Mouse (Mus musculus) forebrain, embryonic 12.5 days (tissue): ENCODE results near the gene Akip1. TPM values are rescaled to one million over a fixed set of nuclear protein-coding genes. Genes with fewer than 3 reads are reported as not detected.

Experiments used
- ATAC-seq: fragments of 200-750 bp; cut with Nextera tagmentation; 2 replicates; pipeline ENCODE4 v1.8.0; 2017; ENCODE audit warnings: moderate TSS enrichment; ENCODE audit not compliant: low FRiP score
- H3K27ac ChIP-seq: fragments of 300-500 bp; sonication (generic); 2 replicates; pipeline ENCODE4 v1.5.1; 2016; ENCODE audit warnings: mild to moderate bottlenecking
- H3K27me3 ChIP-seq: fragments of 300-500 bp; sonication (generic); 2 replicates; pipeline ENCODE4 v1.6.1; 2016; ENCODE audit warnings: mild to moderate bottlenecking
- H3K36me3 ChIP-seq: fragments of 300-500 bp; sonication (generic); replicated peaks from 2 replicates; pipeline ENCODE4 v1.6.1; 2016; ENCODE audit warnings: mild to moderate bottlenecking
- H3K4me1 ChIP-seq: fragments of 300-500 bp; sonication (generic); 2 replicates; pipeline ENCODE4 v1.6.1; 2016
- H3K4me2 ChIP-seq: fragments of 300-500 bp; sonication (generic); 2 replicates; pipeline ENCODE4 v1.6.1; 2016; ENCODE audit warnings: mild to moderate bottlenecking, moderate library complexity
- H3K4me3 ChIP-seq: fragments of 300-500 bp; sonication (generic); replicated peaks from 2 replicates; pipeline ENCODE4 v1.5.1; 2016; ENCODE audit warnings: mild to moderate bottlenecking
- H3K9ac ChIP-seq: fragments of 300-500 bp; sonication (generic); 2 replicates; pipeline ENCODE4 v1.6.1; 2016; ENCODE audit warnings: mild to moderate bottlenecking
- H3K9me3 ChIP-seq: fragments of 300-500 bp; sonication (generic); 2 replicates; pipeline ENCODE4 v1.6.1; 2016
- WGBS: fragments of 180-500 bp; shearing (Covaris S2); methylation state at CpG from one replicate; pipeline ENCODE4 v1.1.7; 2016; 5-methylcytosine and 5-hydroxymethylcytosine counted together
- polyA plus RNA-seq: library from polyadenylated mRNA; unstranded; fragments of >200 nt; fragmentation: Nextera tagmentation; extraction: Ambion mirVana; gene quantifications from 2 replicates; pipeline ENCODE4 v1.2.1, GENCODE M21; 2016

The Akip1 gene
- 15.6 and 17.4 TPM in 2 replicates for polyA plus RNA-seq

DNA sequence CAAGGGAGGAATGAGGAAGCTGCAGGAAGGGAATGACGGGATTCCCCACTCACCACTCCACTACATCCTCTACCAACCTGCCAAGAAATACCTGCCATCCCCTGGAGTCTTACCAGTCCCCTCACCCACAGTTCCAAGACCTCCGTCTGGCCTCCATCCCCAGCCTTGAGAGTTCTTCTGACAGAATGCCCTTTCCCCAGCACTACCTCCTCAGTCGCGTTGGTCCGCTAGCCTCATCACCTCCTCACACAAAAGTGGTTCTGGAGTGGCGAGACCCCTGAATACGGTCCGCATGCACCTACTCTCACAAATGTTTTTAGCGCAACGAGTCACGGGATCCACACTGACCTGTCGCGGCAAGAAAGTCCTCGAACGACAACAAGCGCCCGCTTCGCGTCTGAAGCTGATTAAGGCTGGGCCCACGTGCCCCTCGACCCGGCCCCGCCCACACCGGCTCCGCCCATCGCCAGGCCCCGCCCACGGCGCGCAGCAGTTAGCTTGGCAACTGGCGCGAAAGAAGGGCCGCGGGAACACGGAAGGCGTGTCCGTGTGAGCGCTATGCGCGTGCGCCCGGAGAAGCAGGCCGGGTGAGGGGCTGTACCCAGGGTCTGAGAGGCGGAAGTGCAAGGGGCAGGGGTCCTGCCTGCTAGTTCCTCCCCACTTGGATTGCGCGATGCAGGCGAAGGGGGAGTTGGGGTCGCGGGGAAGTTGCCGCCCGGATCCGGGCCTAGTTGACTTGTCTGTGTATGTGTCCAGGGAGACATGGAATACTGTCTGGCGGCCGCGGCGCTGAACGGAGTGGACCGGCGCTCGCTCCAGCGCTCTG is at the start of gene Akip1, which contains the start of gene St5:
Gene Akip1, plus strand, starts transcription at position 501 of the 826 bp plus-strand sequence.
Gene St5, minus strand, starts transcription at position 416 of the 826 bp plus-strand sequence.
- H3K9me3 ChIP-seq, result no peaks in the 10 kb centered on the region
- no peaks in the 10 kb centered on the region; the same call in 1 of the 2 replicates for H3K36me3 ChIP-seq
- H3K9ac ChIP-seq, result peak within 1 kb of the TSS; percentile 62
- peaks cover 9% of the 10 kb centered on the region for H3K27me3 ChIP-seq
- peak; percentile 97 for ATAC-seq
- peaks cover 9% of the 10 kb centered on the region; the same call in 1 of the 2 replicates for H3K4me1 ChIP-seq
- H3K4me2 ChIP-seq, result peak within 1 kb of the TSS; percentile 68
- H3K27ac ChIP-seq, result peak within 1 kb of the TSS; percentile 71
- WGBS, result under 1% methylated on average over 61 of the region's 61 CpGs
- H3K4me3 ChIP-seq, result peak within 1 kb of the TSS; percentile 70

DNA sequence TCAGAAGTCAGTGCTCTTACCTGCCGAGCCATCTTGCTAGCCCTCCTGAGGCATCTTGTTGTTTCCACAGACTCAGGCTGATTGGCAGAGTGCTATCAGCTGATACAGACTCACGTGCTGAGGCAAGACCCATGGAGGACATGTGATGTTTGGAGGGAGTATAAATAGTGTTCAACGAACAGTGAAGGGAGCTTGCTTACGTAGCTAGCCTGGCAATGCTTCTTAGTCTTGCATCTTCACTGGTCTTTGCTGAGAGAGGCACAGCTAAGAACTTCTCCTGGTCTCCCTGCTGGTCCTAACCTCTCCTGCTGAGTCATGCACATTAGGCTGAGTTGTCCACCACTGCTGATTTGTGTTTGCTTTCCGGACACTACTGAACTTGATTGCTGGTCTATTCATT is 48.6 kb upstream of the Akip1 start:
- Histone ChIP-seq H3K9ac (no peak overlapping the region), H3K27me3 (no peaks in the 10 kb centered on the region), H3K9me3 (no peaks in the 10 kb centered on the region), H3K27ac (no peak overlapping the region), H3K4me2 (no peak overlapping the region), H3K4me3 (no peak overlapping the region), H3K4me1 (no peaks in the 10 kb centered on the region), H3K36me3 (no peaks in the 10 kb centered on the region)
- ATAC-seq, result no peak
- 80% methylated on average over 5 of the region's 5 CpGs for WGBS

DNA sequence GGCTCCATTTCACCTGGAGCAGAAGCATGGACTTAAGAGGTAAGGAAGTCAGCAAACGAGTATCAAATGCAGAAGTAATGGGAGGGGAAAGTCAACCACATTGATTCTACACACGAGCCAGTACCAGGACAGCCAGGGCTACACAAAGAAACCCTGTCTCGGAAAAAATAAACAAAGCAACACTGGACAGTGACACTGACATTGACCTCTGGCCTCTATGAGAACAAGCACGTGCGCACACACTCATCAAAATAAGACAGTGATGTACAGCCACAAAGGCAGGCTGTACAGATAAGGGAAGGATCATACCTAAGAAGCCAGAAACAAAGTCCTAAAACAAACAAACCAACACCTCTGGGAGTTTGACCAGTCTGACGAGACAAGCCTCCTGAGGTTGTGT is 45.6 kb upstream of the Akip1 start:
- ATAC-seq, result no peak
- Histone ChIP-seq H3K27me3 (no peaks in the 10 kb centered on the region), H3K27ac (no peak overlapping the region), H3K4me3 (no peak overlapping the region), H3K4me2 (no peak overlapping the region), H3K36me3 (no peaks in the 10 kb centered on the region), H3K4me1 (no peaks in the 10 kb centered on the region; the same call in 1 of the 2 replicates), H3K9ac (no peak overlapping the region), H3K9me3 (no peaks in the 10 kb centered on the region)
- 79% methylated on average over 6 of the region's 6 CpGs for WGBS

DNA sequence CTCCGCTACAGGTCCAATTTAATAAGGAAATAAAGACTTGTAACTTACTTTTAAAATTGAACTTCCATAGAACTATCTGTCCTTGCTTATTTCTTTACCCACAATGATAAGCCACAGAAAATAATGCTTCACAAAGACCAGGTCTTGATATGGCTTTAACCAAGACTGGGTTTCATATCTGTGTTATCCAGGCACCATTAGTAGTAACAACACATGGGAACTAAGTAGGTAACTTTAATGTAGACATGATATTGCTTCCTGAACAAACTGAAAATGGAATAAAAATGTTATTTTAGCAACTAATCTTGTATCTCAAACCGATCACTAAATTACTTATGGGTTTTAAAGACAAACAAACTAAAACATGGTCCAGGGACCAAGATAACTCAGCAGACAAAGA is 44.2 kb upstream of the Akip1 start:
- Histone ChIP-seq H3K4me2 (no peak overlapping the region), H3K27ac (no peak overlapping the region), H3K4me1 (no peaks in the 10 kb centered on the region; the same call in 1 of the 2 replicates), H3K9ac (no peak overlapping the region), H3K36me3 (no peaks in the 10 kb centered on the region), H3K9me3 (no peaks in the 10 kb centered on the region), H3K4me3 (no peak overlapping the region), H3K27me3 (no peaks in the 10 kb centered on the region)
- ATAC-seq, result no peak
- 91% methylated on average over 2 of the region's 2 CpGs for WGBS

DNA sequence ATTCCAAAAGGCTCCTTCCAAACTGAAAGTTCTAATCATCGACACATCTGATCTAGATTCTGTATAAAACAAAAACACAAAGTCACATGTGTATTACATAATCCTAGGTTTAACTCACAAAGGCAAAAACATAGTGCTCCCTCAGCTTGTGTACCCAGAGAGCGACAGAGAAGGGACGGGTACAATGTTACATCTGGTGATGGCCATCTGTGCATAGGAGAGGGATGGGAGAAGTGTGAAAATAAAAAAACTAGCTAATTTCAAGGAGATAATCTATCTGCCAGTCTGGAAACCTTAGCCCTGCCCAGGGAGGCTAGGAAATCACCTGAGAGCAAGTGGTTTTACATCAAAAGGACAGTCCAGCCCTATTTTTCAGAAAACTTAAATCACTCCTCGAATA is 40.9 kb upstream of the Akip1 start:
- H3K9ac ChIP-seq, result no peak overlapping the region
- no peak overlapping the region for H3K4me3 ChIP-seq
- ATAC-seq, result no peak
- no peaks in the 10 kb centered on the region for H3K9me3 ChIP-seq
- no peaks in the 10 kb centered on the region for H3K36me3 ChIP-seq
- H3K4me1 ChIP-seq, result no peaks in the 10 kb centered on the region; the same call in 1 of the 2 replicates
- 62% methylated on average over 4 of the region's 4 CpGs for WGBS
- H3K4me2 ChIP-seq, result no peak overlapping the region
- no peak overlapping the region for H3K27ac ChIP-seq
- H3K27me3 ChIP-seq, result no peaks in the 10 kb centered on the region

DNA sequence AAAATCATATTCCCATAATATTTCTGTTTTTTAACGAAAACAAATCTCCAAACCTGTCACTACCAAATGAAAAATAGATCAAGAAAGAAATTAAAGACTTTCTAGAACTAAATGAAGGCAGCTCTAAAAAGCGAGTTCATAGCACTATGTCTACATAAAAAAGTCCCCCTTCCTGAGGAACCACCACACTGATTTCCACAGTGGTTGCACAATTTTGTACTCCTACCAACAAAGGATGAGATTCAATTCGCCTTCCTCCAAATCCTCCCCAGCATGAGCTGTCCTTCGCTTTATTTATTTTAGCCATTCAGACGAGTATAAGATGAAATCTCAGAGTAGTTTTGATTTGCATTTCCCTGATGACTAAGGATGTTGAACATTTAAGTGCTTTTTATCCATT is 36.8 kb upstream of the Akip1 start:
- H3K4me3 ChIP-seq, result no peak overlapping the region
- no peak overlapping the region for H3K9ac ChIP-seq
- no peaks in the 10 kb centered on the region for H3K9me3 ChIP-seq
- no peak for ATAC-seq
- no peak overlapping the region for H3K27ac ChIP-seq
- no peak overlapping the region for H3K4me2 ChIP-seq
- WGBS, result 83% methylated on average over 5 of the region's 5 CpGs
- H3K36me3 ChIP-seq, result no peaks in the 10 kb centered on the region
- H3K4me1 ChIP-seq, result peaks cover 8% of the 10 kb centered on the region
- no peaks in the 10 kb centered on the region; the same call in 1 of the 2 replicates for H3K27me3 ChIP-seq

DNA sequence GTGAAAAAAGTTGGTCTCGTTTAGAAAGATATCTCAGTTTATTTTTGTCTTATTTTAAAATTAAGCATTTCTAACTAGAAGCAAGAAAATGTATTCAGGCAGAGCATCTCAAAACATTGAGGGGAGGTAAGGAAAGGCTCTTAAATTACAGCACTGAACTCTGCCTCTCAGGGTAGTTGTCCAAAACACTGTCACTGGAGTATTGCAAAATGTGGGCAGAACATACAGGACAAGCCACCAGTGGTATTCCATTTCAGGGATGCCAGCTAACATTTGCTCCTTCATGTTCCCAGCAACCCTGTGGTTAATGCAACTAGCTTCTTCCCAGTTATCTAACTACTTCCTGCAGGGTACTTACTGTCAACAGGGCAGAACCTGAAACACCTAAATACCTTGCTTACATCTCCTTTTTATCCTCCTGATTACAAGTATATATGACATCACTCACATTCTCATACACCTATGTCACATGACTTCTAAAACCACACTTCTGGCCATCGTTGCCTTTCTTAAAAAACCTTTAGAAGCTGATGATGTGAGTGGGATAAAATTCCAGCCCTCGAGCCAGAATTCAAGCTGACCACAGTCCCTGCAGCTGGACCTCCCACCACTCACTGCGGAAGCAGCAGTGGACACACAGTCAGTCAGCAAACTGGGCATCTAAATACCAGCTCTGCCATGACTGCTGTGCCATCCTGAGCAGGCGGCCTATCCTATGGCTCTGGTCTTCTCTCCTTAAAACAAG is 33.9 kb upstream of the Akip1 start:
- ATAC-seq, result no peak
- Histone ChIP-seq H3K9ac (no peak overlapping the region), H3K9me3 (no peaks in the 10 kb centered on the region), H3K4me3 (no peak overlapping the region), H3K36me3 (no peaks in the 10 kb centered on the region), H3K4me1 (peaks cover 14% of the 10 kb centered on the region), H3K27me3 (no peaks in the 10 kb centered on the region; the same call in 1 of the 2 replicates), H3K27ac (no peak overlapping the region), H3K4me2 (no peak overlapping the region)
- 87% methylated on average over 5 of the region's 5 CpGs for WGBS

DNA sequence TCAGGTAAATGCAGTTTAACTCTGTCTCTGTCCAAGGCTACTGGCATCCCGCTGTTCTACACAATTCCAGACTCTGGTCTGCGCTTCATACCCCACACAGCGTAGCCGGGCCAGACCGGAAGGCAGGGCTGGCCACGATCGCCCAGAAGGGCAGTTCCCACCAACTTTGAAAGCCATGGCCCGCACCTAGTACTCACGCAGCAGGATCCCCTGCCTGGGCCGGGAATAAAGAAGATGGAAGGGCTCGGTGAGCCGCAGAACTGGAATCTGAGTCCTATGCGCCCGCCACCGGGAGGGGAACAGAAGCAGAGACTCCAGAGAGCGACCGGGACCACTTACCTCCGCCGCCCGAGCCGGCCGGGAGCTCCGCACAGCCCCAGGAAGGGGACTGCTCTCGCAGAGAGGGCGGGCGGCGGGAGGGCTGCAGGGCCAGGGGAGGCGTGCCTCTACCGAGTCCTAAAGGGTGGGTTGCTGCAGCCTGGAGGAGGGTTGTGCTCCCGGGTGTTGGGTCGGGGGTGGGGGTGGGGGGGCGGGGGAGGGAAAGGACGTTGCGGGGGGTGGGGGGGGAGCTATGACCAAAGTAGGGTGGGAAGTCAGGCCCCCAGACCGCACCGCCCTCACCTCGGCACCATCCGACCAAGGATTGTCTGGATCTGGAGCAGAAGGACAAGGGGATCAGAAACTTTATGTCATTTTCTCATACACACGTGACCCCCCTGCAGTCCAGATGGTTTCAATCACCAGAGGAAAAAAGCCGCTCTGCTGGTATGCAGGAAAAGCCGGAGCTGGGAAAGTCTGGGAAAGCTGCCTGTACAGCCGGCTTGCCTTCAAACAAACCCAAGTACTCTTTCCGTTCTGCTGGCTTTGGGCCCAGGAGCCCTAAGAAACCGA is 31.7 kb upstream of the Akip1 start:
- H3K27ac ChIP-seq, result peak overlapping the region; percentile 79
- H3K36me3 ChIP-seq, result no peaks in the 10 kb centered on the region
- peaks cover 14% of the 10 kb centered on the region for H3K4me1 ChIP-seq
- peak overlapping the region; percentile 70 for H3K9ac ChIP-seq
- H3K9me3 ChIP-seq, result no peaks in the 10 kb centered on the region
- peak; percentile 95 for ATAC-seq
- H3K27me3 ChIP-seq, result no peaks in the 10 kb centered on the region; the same call in 1 of the 2 replicates
- peak overlapping the region; percentile 83 for H3K4me2 ChIP-seq
- whole genome bisulfite sequencing, result under 1% methylated on average over 41 of the region's 44 CpGs
- peak overlapping the region; percentile 55 for H3K4me3 ChIP-seq

DNA sequence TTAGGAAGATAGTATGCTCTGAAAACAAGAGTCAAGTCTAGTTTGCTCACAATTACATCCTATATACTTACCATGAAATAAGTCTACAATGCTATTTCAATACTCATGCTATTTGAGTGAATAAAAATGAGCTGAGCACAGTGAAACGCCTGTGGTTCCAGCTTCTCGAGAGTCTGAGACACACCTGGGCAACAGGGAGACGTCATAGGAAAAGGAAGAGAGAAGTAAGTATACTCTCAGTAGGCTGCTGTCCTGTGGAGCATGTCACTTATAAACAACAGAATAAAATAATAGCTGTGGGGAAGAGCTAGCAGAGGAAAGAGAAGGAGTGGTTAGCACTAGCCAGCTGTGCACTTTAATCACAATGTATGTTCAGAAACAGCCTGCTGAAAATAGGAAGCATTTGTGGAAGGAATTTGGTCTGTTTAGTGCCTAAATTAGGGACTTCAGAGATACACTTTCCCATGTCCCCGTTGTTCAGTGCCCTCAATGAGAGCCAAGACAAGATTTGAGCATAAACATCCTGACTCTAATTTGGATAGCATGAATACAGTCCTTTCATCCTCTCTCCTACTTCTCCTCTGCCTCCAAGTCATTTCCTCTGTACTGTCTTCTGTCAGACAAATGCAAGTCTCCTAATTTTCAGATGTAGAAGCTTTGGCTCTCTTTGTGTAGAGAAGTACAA is 28.4 kb upstream of the Akip1 start:
- Histone ChIP-seq H3K27ac (no peak overlapping the region), H3K9ac (no peak overlapping the region), H3K9me3 (no peaks in the 10 kb centered on the region), H3K4me3 (no peak overlapping the region), H3K4me1 (peaks cover 14% of the 10 kb centered on the region), H3K27me3 (no peaks in the 10 kb centered on the region), H3K36me3 (no peaks in the 10 kb centered on the region), H3K4me2 (no peak overlapping the region)
- WGBS, result 80% methylated on average over 4 of the region's 4 CpGs
- no peak for ATAC-seq

DNA sequence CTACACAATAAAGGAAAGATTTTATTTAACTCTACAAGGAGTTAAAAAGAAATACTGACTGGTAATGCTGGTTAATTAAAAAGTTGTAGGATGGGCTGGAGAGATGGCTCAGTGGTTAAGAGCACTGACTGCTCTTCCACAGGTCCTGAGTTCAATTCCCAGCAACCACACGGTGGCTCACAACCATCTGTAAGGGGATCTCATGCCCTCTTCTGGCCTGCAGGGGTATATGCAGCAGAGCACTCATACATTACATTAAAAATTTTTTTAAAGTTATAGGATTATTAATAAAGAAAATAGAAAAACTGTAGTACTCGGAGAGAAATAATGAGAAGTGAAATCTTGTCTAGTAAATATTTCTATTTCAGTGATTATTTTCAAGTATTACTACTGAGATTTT is 23.2 kb upstream of the Akip1 start:
- Histone ChIP-seq H3K9ac (no peak overlapping the region), H3K9me3 (no peaks in the 10 kb centered on the region)
- 91% methylated on average over 2 of the region's 2 CpGs for WGBS

DNA sequence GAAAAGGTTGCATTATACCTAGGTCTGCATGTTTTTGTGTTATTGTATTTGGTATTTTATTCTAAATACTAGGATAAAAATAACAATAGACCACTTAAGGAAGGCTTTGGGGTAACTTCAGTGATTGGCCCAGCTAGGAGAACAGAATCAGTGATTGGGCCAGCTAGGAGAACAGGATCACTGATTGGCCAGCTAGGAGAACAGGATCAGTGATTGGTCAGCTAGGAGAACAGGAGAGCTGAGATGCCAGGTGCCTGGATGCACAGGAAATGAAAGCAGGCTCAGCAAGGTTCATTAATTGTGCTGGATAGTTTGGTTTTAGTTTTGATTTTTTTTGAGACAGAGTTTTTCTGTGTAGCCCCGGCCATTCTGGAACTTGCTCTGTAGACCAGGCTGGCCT is 22.6 kb upstream of the Akip1 start:
- no peaks in the 10 kb centered on the region for H3K4me1 ChIP-seq
- H3K4me2 ChIP-seq, result no peak overlapping the region
- no peak overlapping the region for H3K27ac ChIP-seq
- WGBS, result 91% methylated on average over 1 of the region's 1 CpGs
- H3K9ac ChIP-seq, result no peak overlapping the region
- no peaks in the 10 kb centered on the region for H3K9me3 ChIP-seq
- no peak overlapping the region for H3K4me3 ChIP-seq
- H3K27me3 ChIP-seq, result no peaks in the 10 kb centered on the region
- no peaks in the 10 kb centered on the region for H3K36me3 ChIP-seq
- no peak for ATAC-seq

More for the DNA sequence above, 23.2 kb upstream of the Akip1 start:
- no peaks in the 10 kb centered on the region for H3K27me3 ChIP-seq
- H3K4me1 ChIP-seq, result no peaks in the 10 kb centered on the region
- ATAC-seq, result no peak
- H3K36me3 ChIP-seq, result no peaks in the 10 kb centered on the region
- H3K27ac ChIP-seq, result no peak overlapping the region
- H3K4me3 ChIP-seq, result no peak overlapping the region
- no peak overlapping the region for H3K4me2 ChIP-seq
